Mouse (Mus musculus) colon, adult 2 months (tissue): ENCODE measurements around the gene Zbed3. TPM values are rescaled to one million over a fixed set of nuclear protein-coding genes. Genes with fewer than 3 reads are reported as not detected.

ENCODE experiments used
- polyA plus RNA-seq: library from polyadenylated mRNA; depleted of rRNA; stranded (reverse); fragments of >200 nt; gene quantifications from 2 replicates; pipeline ENCODE4 v1.2.3, GENCODE M21; 2012; rRNA removed

Gene Zbed3
- 23.0 and 25.8 TPM in 2 replicates for polyA plus RNA-seq

GRCm38 (mm10) chr13:95323400-95323799, at the start of gene Zbed3:
Gene Zbed3, plus strand, starts transcription at chr13:95323612.

GRCm38 (mm10) chr13:95374701-95375553, 51.5 kb downstream of the Zbed3 start, which contains the start of gene Aggf1:
Gene Aggf1, minus strand, starts transcription at chr13:95375352.

Other genes with a start within 250 kb of the Zbed3 start
- 7.1 and 7.4 TPM in 2 replicates for gene Pde8b, start 73.3 kb upstream of the Zbed3 start, polyA plus RNA-seq
- 19.6 and 21.0 TPM in 2 replicates for gene Aggf1, start 51.7 kb downstream of the Zbed3 start, polyA plus RNA-seq
- 0.06 TPM in 1 of 2 replicates, not detected in the other for gene Crhbp, start 121.3 kb downstream of the Zbed3 start, polyA plus RNA-seq
- gene S100z, start 155.1 kb downstream of the Zbed3 start, polyA plus RNA-seq = 0.64 TPM in 1 of 2 replicates, not detected in the other
- 46.8 and 48.4 TPM in 2 replicates for gene F2rl1, start 201.6 kb downstream of the Zbed3 start, polyA plus RNA-seq